9 mouse cellular contexts compared by ENCODE assay signal in the genomic region with DNA sequence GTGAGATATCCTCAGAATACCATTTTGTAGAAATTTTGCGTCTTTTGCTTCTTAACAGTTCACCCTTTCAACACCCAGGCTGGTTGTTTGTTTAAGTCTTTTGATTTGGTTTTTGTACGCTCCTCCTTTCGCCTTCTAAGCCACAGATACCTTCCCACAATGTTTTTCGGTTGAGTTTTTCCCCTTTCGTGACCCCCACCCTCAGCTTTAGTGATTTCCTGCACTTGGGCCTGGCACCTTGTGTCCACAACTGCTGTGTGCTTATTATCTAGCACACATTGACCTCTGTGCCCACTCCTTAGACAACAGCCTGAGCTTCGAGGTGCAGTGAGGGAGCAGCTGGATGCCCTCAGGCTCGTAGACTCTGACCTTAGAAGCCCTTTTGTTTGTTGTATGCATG. TPM values are rescaled to one million over a fixed set of nuclear protein-coding genes. Genes with fewer than 3 reads are reported as not detected.
DNase-seq lines count a peak whose midpoint lies in the region; ATAC-seq lines count a peak whose summit lies in the region.
"Had no signal": no experiment of that assay in that cellular context is flagged by ENCODE, and none has a peak within 500 bp of the region (broad histone marks: within the 10 kb centered on the region; RNA-seq: fewer than 3 reads in every experiment).

No protein-coding gene starts in this region.

- no peak overlapping the region for H3K27ac ChIP-seq in heart, embryonic 16.5 days (ENCODE audit: low read length)
- H3K27ac ChIP-seq in hindbrain, embryonic 13.5 days: 0 out of 2 replicates have a peak overlapping the region, but pooled peaks have one; percentile 18
- H3K27ac ChIP-seq in midbrain, embryonic 14.5 days (replicated peaks; ENCODE audit: low read depth, low read length): no peak overlapping the region

- H3K4me3 ChIP-seq in heart, embryonic 16.5 days (ENCODE audit: low read length): peak overlapping the region; percentile 88
- H3K4me3 ChIP-seq in hindbrain, embryonic 13.5 days: peak overlapping the region; percentile 58
- H3K4me3 ChIP-seq in midbrain, embryonic 14.5 days (replicated peaks; ENCODE audit: low read depth, low read length): peak overlapping the region; percentile 86

- peak overlapping the region; percentile 76 for H3K4me2 ChIP-seq in heart, embryonic 16.5 days (ENCODE audit: low read depth, low read length)
- peak overlapping the region; percentile 85 for H3K4me2 ChIP-seq in hindbrain, embryonic 13.5 days
- peak overlapping the region; percentile 77 for H3K4me2 ChIP-seq in midbrain, embryonic 14.5 days (ENCODE audit: low read length)

- no peaks in the 10 kb centered on the region for H3K36me3 ChIP-seq in heart, embryonic 16.5 days (ENCODE audit: control insufficient read depth, insufficient read depth)
- peaks cover 37% of the 10 kb centered on the region for H3K36me3 ChIP-seq in hindbrain, embryonic 13.5 days
- 0 out of 2 replicates have a peak, but pooled peaks cover 4% of the 10 kb centered on the region for H3K36me3 ChIP-seq in midbrain, embryonic 14.5 days (ENCODE audit: control insufficient read depth, insufficient read depth, low read length)

- 58% methylated on average over 7 of the region's 7 CpGs for WGBS in heart, embryonic 16.5 days
- WGBS in hindbrain, embryonic 13.5 days: 66% methylated on average over 7 of the region's 7 CpGs
- whole genome bisulfite sequencing in midbrain, embryonic 14.5 days: 61% methylated on average over 7 of the region's 7 CpGs

- H3K9ac ChIP-seq in heart, embryonic 16.5 days (ENCODE audit: low read length): peak overlapping the region; percentile 92
- peak overlapping the region; percentile 77 for H3K9ac ChIP-seq in hindbrain, embryonic 13.5 days
- H3K9ac ChIP-seq in midbrain, embryonic 14.5 days (replicated peaks; ENCODE audit: low read length): peak overlapping the region; percentile 96

- no peaks in the 10 kb centered on the region for H3K27me3 ChIP-seq in heart, embryonic 16.5 days (ENCODE audit: control insufficient read depth, insufficient read depth, low read length)
- H3K27me3 ChIP-seq in hindbrain, embryonic 13.5 days: no peaks in the 10 kb centered on the region
- H3K27me3 ChIP-seq in midbrain, embryonic 14.5 days (ENCODE audit: control insufficient read depth, insufficient read depth, low read length): no peaks in the 10 kb centered on the region

- H3K4me1 ChIP-seq in heart, embryonic 16.5 days (ENCODE audit: control insufficient read depth, insufficient read depth, low read length): peaks cover 12% of the 10 kb centered on the region
- peaks cover 23% of the 10 kb centered on the region for H3K4me1 ChIP-seq in hindbrain, embryonic 13.5 days (replicated peaks)
- H3K4me1 ChIP-seq in midbrain, embryonic 14.5 days (ENCODE audit: control insufficient read depth, insufficient read depth, low read length): peaks cover 11% of the 10 kb centered on the region

- no peak for DNase-seq in heart, postnatal 36 days
- peak; percentile 19 for DNase-seq in NIH3T3 (ENCODE audit: low read depth)
- no peak for DNase-seq in midbrain, embryonic 14.5 days
- no peak for DNase-seq in right cerebral cortex, adult 2 months (ENCODE audit: low spot score in 2 of 2)
- DNase-seq in retina, embryonic 14.5 days (ENCODE audit: low spot score): no peak

- ATAC-seq in heart, embryonic 16.5 days (replicated peaks; ENCODE audit: extremely low read depth, insufficient read depth, low FRiP score): no peak
- ATAC-seq in hindbrain, embryonic 13.5 days (ENCODE audit: low FRiP score): no peak
- no peak for ATAC-seq in midbrain, embryonic 14.5 days (ENCODE audit: low FRiP score, low TSS enrichment)
- ATAC-seq in granulocyte monocyte progenitor cell, adult 5-6 weeks (replicated peaks; ENCODE audit: poor library complexity, severe bottlenecking): no peak

- H3K9me3 ChIP-seq in heart, embryonic 16.5 days (replicated peaks; ENCODE audit: control insufficient read depth, low read length): no peaks in the 10 kb centered on the region
- no peaks in the 10 kb centered on the region for H3K9me3 ChIP-seq in hindbrain, embryonic 13.5 days
- H3K9me3 ChIP-seq in midbrain, embryonic 14.5 days (ENCODE audit: control insufficient read depth, low read length): no peaks in the 10 kb centered on the region

- intact Hi-C loops in heart, postnatal 36 days (cut with DNase I): loop anchor here (2.0 to 10.0 kb wide), 3 partner anchors 154 to 234 kb away; partner anchors contain the start of genes Esyt2 and Wdr60

RNA-seq across cellular contexts. Expression of gene Zfp386, which starts 1.2 kb away (rescaled TPM):
- polyA plus RNA-seq in heart, embryonic 16.5 days (2015; fragmentation: Nextera tagmentation; extraction: Ambion mirVana): 27.6 and 32.2 TPM in 2 replicates
- total RNA-seq in heart, postnatal 36 days (2021): 10 to 100 TPM; 30.2 to 31.3 TPM
- 56.0 and 59.3 TPM in 2 replicates for polyA plus RNA-seq in hindbrain, embryonic 13.5 days (2015; fragmentation: Nextera tagmentation; extraction: Ambion mirVana)
- polyA plus RNA-seq in midbrain, embryonic 14.5 days (2014; fragmentation: Nextera tagmentation; extraction: Ambion mirVana): 63.3 and 65.3 TPM in 2 replicates
- 43.7 and 51.2 TPM in 2 replicates for total RNA-seq in granulocyte monocyte progenitor cell, adult 5-6 weeks (2014; fragmentation: Nextera tagmentation)
- total RNA-seq in granulocyte monocyte progenitor cell, adult 5-6 weeks (2017): 38.3 and 48.6 TPM in 2 replicates

RNA-seq across cellular contexts. Expression of gene Vipr2, which starts 28.8 kb away (rescaled TPM):
- polyA plus RNA-seq in heart, embryonic 16.5 days (2015; fragmentation: Nextera tagmentation; extraction: Ambion mirVana): 0.55 and 0.64 TPM in 2 replicates
- 1 to 10 TPM; 1.6 to 2.9 TPM for total RNA-seq in heart, postnatal 36 days (2021)
- polyA plus RNA-seq in hindbrain, embryonic 13.5 days (2015; fragmentation: Nextera tagmentation; extraction: Ambion mirVana): 0.51 and 0.53 TPM in 2 replicates
- 0.55 and 0.97 TPM in 2 replicates for polyA plus RNA-seq in midbrain, embryonic 14.5 days (2014; fragmentation: Nextera tagmentation; extraction: Ambion mirVana)
- 1.1 and 3.3 TPM in 2 replicates for total RNA-seq in granulocyte monocyte progenitor cell, adult 5-6 weeks (2014; fragmentation: Nextera tagmentation)
- total RNA-seq in granulocyte monocyte progenitor cell, adult 5-6 weeks (2017): not detected in 2 replicates
- polyA plus RNA-seq: liver, adult 2 months had no signal
